Mouse (Mus musculus) G1E (cell line): ENCODE results near the gene Zdhhc5. TPM values are rescaled to one million over a fixed set of nuclear protein-coding genes. Genes with fewer than 3 reads are reported as not detected.

Experiments
- ATAC-seq: 2 replicates; pipeline ENCODE4 v1.8.0; 2016; ENCODE audit warnings: mild to moderate bottlenecking; ENCODE audit not compliant: insufficient number of reproducible peaks, poor library complexity, low FRiP score, severe bottlenecking; ENCODE audit errors: extremely low read depth
- DNase-seq: peaks from one replicate; pipeline ENCODE4 v3.0.0; 2012; ENCODE audit warnings: low spot score
- H3K27me3 ChIP-seq: 2 replicates; pipeline ENCODE4 v1.6.1; 2012; ENCODE audit warnings: mild to moderate bottlenecking, low read length, inconsistent platforms; ENCODE audit not compliant: insufficient read depth
- H3K36me3 ChIP-seq: replicated peaks from 2 replicates; pipeline ENCODE3; 2012; ENCODE audit warnings: mild to moderate bottlenecking, inconsistent platforms
- H3K4me1 ChIP-seq: 2 replicates; pipeline ENCODE4 v1.6.1; 2012; ENCODE audit warnings: low read depth, low read length, inconsistent platforms, mixed read lengths; ENCODE audit not compliant: insufficient read depth
- H3K4me3 ChIP-seq: 2 replicates; pipeline ENCODE4 v1.5.1; 2012; ENCODE audit warnings: low read depth, mild to moderate bottlenecking, inconsistent platforms, low read length, moderate library complexity, mixed read lengths
- H3K9me3 ChIP-seq: replicated peaks from 2 replicates; pipeline ENCODE4 v1.6.1; 2012; ENCODE audit warnings: inconsistent platforms
- CTCF ChIP-seq: IDR thresholded peaks from 2 replicates; pipeline ENCODE4 v1.5.1; 2012; ENCODE audit warnings: low read depth, low read length, inconsistent platforms, mixed read lengths
- GATA1 ChIP-seq: IDR thresholded peaks from 2 replicates; pipeline ENCODE4 v1.6.1; 2012; ENCODE audit warnings: borderline replicate concordance, low read length, inconsistent platforms, mixed read lengths
- GATA2 ChIP-seq: IDR thresholded peaks from 2 replicates; pipeline ENCODE4 v1.6.1; 2012; ENCODE audit warnings: low read depth, low read length, inconsistent platforms, borderline replicate concordance
- POLR2AphosphoS5 ChIP-seq: IDR thresholded peaks from 2 replicates; pipeline ENCODE4 v1.6.1; 2012; ENCODE audit warnings: low read depth, low read length, inconsistent platforms; ENCODE audit not compliant: insufficient replicate concordance
- TAL1 ChIP-seq: conservative IDR thresholded peaks from 2 replicates; pipeline ENCODE4 v1.6.1; 2012; ENCODE audit warnings: low read depth, low read length, inconsistent platforms, mixed read lengths
- polyA plus RNA-seq: library from polyadenylated mRNA; stranded (reverse); fragments of >175 nt; gene quantifications from 2 replicates; pipeline ENCODE4 v1.2.3, GENCODE M21; 2012
- total RNA-seq, 2 experiments: library from RNA; stranded (forward) in 1 of 2; stranded (reverse) in 1 of 2; fragments of 200-1000 nt in 1 of 2; fragments of >200 nt in 1 of 2; fragmentation: Nextera tagmentation in 1 of 2; gene quantifications; 2 replicates each; pipeline ENCODE4 v1.2.3; 2014 to 2017

Gene Zdhhc5
- total and polyA plus RNA-seq, 3 experiments: 30.7 to 70.6 (median 38.0) TPM

- ATAC-seq: peak; percentile 98
These were observed 64.3 kb downstream of the Zdhhc5 start, which contains the start of gene Ctnnd1 for GRCm38 (mm10) chr2:84650464-84651195. Gene Ctnnd1, minus strand, starts transcription at chr2:84650765.

DNA sequence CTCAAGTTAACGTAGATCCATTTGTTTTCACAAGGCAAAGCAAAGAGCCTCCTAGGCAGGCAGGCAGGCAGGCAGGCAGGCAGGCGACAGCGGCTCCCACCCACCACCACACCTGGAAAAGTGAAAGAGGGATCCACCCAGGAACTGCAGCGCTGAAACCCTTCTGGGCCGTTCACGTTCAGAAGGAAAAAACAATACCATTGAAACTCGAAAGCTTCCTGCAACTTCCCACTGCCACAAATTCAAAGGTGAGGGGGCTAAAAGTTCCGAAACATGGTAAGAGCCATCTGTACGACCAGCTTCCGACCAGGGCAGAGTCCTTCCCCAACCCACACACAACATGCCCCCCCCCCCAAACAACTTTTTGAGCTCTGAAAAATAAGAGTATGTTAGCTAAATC, 65.3 kb downstream of the Zdhhc5 start:
- Histone ChIP-seq H3K4me3 (peak overlapping the region; percentile 73), H3K36me3 (peaks cover 11% of the 10 kb centered on the region), H3K9me3 (no peaks in the 10 kb centered on the region), H3K4me1 (peaks cover 20% of the 10 kb centered on the region), H3K27me3 (no peaks in the 10 kb centered on the region)
- ATAC-seq (no peak), DNase-seq (no peak)
- TF ChIP-seq GATA1 (no peak), GATA2 (no peak), CTCF (no peak), POLR2AphosphoS5 (no peak), TAL1 (no peak)

More at GRCm38 (mm10) chr2:84650464-84651195, 64.3 kb downstream of the Zdhhc5 start, which contains the start of gene Ctnnd1:
- DNase-seq: peak; percentile 90
- peaks cover 20% of the 10 kb centered on the region for H3K4me1 ChIP-seq
- no peaks in the 10 kb centered on the region for H3K27me3 ChIP-seq
- peaks cover 11% of the 10 kb centered on the region for H3K36me3 ChIP-seq
- no peaks in the 10 kb centered on the region for H3K9me3 ChIP-seq
- no peak for TF ChIP-seq TAL1
- TF ChIP-seq POLR2AphosphoS5: no peak
- TF ChIP-seq GATA2: no peak
- no peak for TF ChIP-seq GATA1
- no peak for TF ChIP-seq CTCF
- H3K4me3 ChIP-seq: peak within 1 kb of the TSS; percentile 73

GRCm38 (mm10) chr2:84648369-84648768, 66.6 kb downstream of the Zdhhc5 start:
- H3K36me3 ChIP-seq: peaks cover 14% of the 10 kb centered on the region
- ATAC-seq: no peak
- no peak for DNase-seq
- no peak for TF ChIP-seq GATA1
- TF ChIP-seq POLR2AphosphoS5: no peak
- TF ChIP-seq TAL1: no peak
- TF ChIP-seq CTCF: no peak
- no peak for TF ChIP-seq GATA2
- H3K4me3 ChIP-seq: peak overlapping the region; percentile 44; the same call in 1 of the 2 replicates
- no peaks in the 10 kb centered on the region for H3K9me3 ChIP-seq
- H3K4me1 ChIP-seq: peaks cover 23% of the 10 kb centered on the region
- H3K27me3 ChIP-seq: no peaks in the 10 kb centered on the region

DNA sequence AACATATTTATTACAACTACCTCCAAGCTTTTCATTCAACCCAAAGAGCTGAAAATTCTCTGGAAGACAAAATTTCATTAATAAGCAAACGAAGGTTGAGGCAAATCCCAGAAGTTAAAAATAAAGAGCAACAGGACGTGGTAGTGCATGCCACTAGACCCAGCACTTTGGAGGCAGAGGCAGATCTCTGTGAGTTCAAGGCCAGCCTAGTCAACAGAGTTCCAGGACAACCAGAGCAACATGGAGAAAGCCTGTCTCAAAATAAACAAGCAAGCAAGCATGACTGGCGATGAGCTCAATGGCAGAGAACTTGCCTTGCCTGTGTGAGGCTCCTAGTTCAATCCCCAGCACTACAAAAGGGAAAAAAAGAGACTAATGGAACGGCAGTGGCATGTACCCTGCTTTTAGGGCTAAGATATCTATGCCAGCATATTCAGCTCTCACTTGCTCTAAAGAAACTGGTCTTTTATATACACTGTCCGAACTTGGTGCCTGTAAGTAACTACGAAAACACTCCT, 67.9 kb downstream of the Zdhhc5 start:
- Histone ChIP-seq H3K9me3 (no peaks in the 10 kb centered on the region), H3K27me3 (no peaks in the 10 kb centered on the region), H3K4me1 (peaks cover 24% of the 10 kb centered on the region), H3K36me3 (peaks cover 19% of the 10 kb centered on the region), H3K4me3 (no peak overlapping the region)
- no peak for DNase-seq
- ATAC-seq: no peak
- no peak for TF ChIP-seq GATA1
- no peak for TF ChIP-seq POLR2AphosphoS5
- TF ChIP-seq GATA2: no peak
- no peak for TF ChIP-seq CTCF
- no peak for TF ChIP-seq TAL1

- Histone ChIP-seq H3K9me3 (no peaks in the 10 kb centered on the region), H3K4me3 (no peak overlapping the region), H3K36me3 (peaks cover 26% of the 10 kb centered on the region), H3K4me1 (peaks cover 28% of the 10 kb centered on the region), H3K27me3 (no peaks in the 10 kb centered on the region)
- TF ChIP-seq TAL1 (no peak), GATA2 (no peak), CTCF (no peak)
- ATAC-seq (no peak), DNase-seq (no peak)
These were observed 68.8 kb downstream of the Zdhhc5 start for GRCm38 (mm10) chr2:84646138-84646537.

GRCm38 (mm10) chr2:84640833-84641232, 74.1 kb downstream of the Zdhhc5 start:
- peaks cover 26% of the 10 kb centered on the region for H3K4me1 ChIP-seq
- TF ChIP-seq CTCF: no peak
- no peak for TF ChIP-seq POLR2AphosphoS5
- no peak for TF ChIP-seq GATA2
- TF ChIP-seq GATA1: no peak
- TF ChIP-seq TAL1: no peak

More at GRCm38 (mm10) chr2:84640833-84641232, 74.1 kb downstream of the Zdhhc5 start:
- DNase-seq (no peak), ATAC-seq (no peak)
- H3K9me3 ChIP-seq: no peaks in the 10 kb centered on the region
- H3K4me3 ChIP-seq: no peak overlapping the region
- no peaks in the 10 kb centered on the region for H3K27me3 ChIP-seq
- H3K36me3 ChIP-seq: peaks cover 36% of the 10 kb centered on the region
